Mouse (Mus musculus) heart, embryonic 13.5 days (tissue): ENCODE measurements around the gene Snx3. TPM values are rescaled to one million over a fixed set of nuclear protein-coding genes. Genes with fewer than 3 reads are reported as not detected.

Experiments
- ATAC-seq: fragments of 200-750 bp; cut with Nextera tagmentation; 2 replicates; pipeline ENCODE4 v1.8.0; 2017; ENCODE audit warnings: moderate TSS enrichment; ENCODE audit not compliant: insufficient number of reproducible peaks, low FRiP score, low TSS enrichment; ENCODE audit errors: extremely low read depth
- H3K27ac ChIP-seq: fragments of 300-500 bp; sonication (generic); replicated peaks from 2 replicates; pipeline ENCODE4 v1.5.1; 2015; ENCODE audit warnings: moderate library complexity, mild to moderate bottlenecking, inconsistent platforms
- H3K27me3 ChIP-seq: fragments of 300-500 bp; sonication (generic); replicated peaks from 2 replicates; pipeline ENCODE4 v1.6.1; 2015; ENCODE audit warnings: mild to moderate bottlenecking, inconsistent platforms
- H3K36me3 ChIP-seq: fragments of 300-500 bp; sonication (generic); 2 replicates; pipeline ENCODE4 v1.6.1; 2015; ENCODE audit warnings: mild to moderate bottlenecking, inconsistent platforms
- H3K4me1 ChIP-seq: fragments of 300-500 bp; sonication (generic); 2 replicates; pipeline ENCODE4 v1.6.1; 2015; ENCODE audit warnings: inconsistent platforms
- H3K4me2 ChIP-seq: fragments of 300-500 bp; sonication (generic); 2 replicates; pipeline ENCODE4 v1.6.1; 2015; ENCODE audit warnings: inconsistent platforms, mild to moderate bottlenecking, moderate library complexity
- H3K4me3 ChIP-seq: fragments of 300-500 bp; sonication (generic); 2 replicates; pipeline ENCODE4 v1.5.1; 2015; ENCODE audit warnings: moderate library complexity, mild to moderate bottlenecking, inconsistent platforms
- H3K9ac ChIP-seq: fragments of 300-500 bp; sonication (generic); 2 replicates; pipeline ENCODE4 v1.6.1; 2015; ENCODE audit warnings: inconsistent platforms, mild to moderate bottlenecking, moderate library complexity
- H3K9me3 ChIP-seq: fragments of 300-500 bp; sonication (generic); 2 replicates; pipeline ENCODE4 v1.6.1; 2016; ENCODE audit warnings: inconsistent platforms
- WGBS: fragments of 180-500 bp; shearing (Covaris S2); methylation state at CpG from one replicate; pipeline ENCODE4 v1.1.7; 2015; ENCODE audit warnings: mixed read lengths; 5-methylcytosine and 5-hydroxymethylcytosine counted together
- polyA plus RNA-seq: library from polyadenylated mRNA; unstranded; fragments of >200 nt; fragmentation: Nextera tagmentation; extraction: Ambion mirVana; gene quantifications from 2 replicates; pipeline ENCODE4 v1.2.1, GENCODE M21; 2015

The Snx3 gene
- polyA plus RNA-seq, 1 experiment from 2014 or later = 335 TPM

GRCm38 (mm10) chr10:42546507-42546906 lies 44.7 kb downstream of the Snx3 start:
- peak; percentile 83; the same call in 1 of the 2 replicates for ATAC-seq
- H3K4me3 ChIP-seq = no peak overlapping the region

GRCm38 (mm10) chr10:42559581-42560200 lies 57.9 kb downstream of the Snx3 start:
- no peaks in the 10 kb centered on the region for H3K4me1 ChIP-seq
- H3K9me3 ChIP-seq = no peaks in the 10 kb centered on the region
- no peak for ATAC-seq
- H3K9ac ChIP-seq = no peak overlapping the region
- WGBS = 64% methylated on average over 5 of the region's 5 CpGs
- no peak overlapping the region for H3K4me2 ChIP-seq
- H3K27me3 ChIP-seq = peaks cover 42% of the 10 kb centered on the region
- no peak overlapping the region for H3K4me3 ChIP-seq
- no peak overlapping the region for H3K27ac ChIP-seq
- no peaks in the 10 kb centered on the region for H3K36me3 ChIP-seq

More at GRCm38 (mm10) chr10:42546507-42546906, 44.7 kb downstream of the Snx3 start:
- H3K27me3 ChIP-seq = no peaks in the 10 kb centered on the region; the same call in 1 of the 2 replicates
- H3K27ac ChIP-seq = no peak overlapping the region
- H3K4me1 ChIP-seq = no peaks in the 10 kb centered on the region
- H3K9me3 ChIP-seq = no peaks in the 10 kb centered on the region
- H3K9ac ChIP-seq = no peak overlapping the region
- 86% methylated on average over 3 of the region's 3 CpGs for WGBS
- H3K36me3 ChIP-seq = no peaks in the 10 kb centered on the region
- H3K4me2 ChIP-seq = no peak overlapping the region

GRCm38 (mm10) chr10:42562272-42562671 lies 60.4 kb downstream of the Snx3 start:
- 3% methylated on average over 12 of the region's 12 CpGs for WGBS
- ATAC-seq = no peak
- Histone ChIP-seq H3K9ac (no peak overlapping the region), H3K4me2 (peak overlapping the region; percentile 20; the same call in 1 of the 2 replicates), H3K27ac (no peak overlapping the region), H3K4me3 (no peak overlapping the region), H3K9me3 (no peaks in the 10 kb centered on the region), H3K4me1 (no peaks in the 10 kb centered on the region), H3K36me3 (no peaks in the 10 kb centered on the region), H3K27me3 (peaks cover 67% of the 10 kb centered on the region)

GRCm38 (mm10) chr10:42572567-42572966 lies 70.7 kb downstream of the Snx3 start:
- no peaks in the 10 kb centered on the region for H3K36me3 ChIP-seq
- 0 out of 2 replicates have a peak, but pooled peaks cover 4% of the 10 kb centered on the region for H3K4me1 ChIP-seq
- H3K27ac ChIP-seq = no peak overlapping the region
- no peak for ATAC-seq
- H3K9me3 ChIP-seq = no peaks in the 10 kb centered on the region
- peak overlapping the region; percentile 35; the same call in 1 of the 2 replicates for H3K4me2 ChIP-seq
- H3K27me3 ChIP-seq = peaks cover 98% of the 10 kb centered on the region
- H3K4me3 ChIP-seq = peak overlapping the region; percentile 6; the same call in 1 of the 2 replicates
- WGBS = 5% methylated on average over 20 of the region's 20 CpGs
- no peak overlapping the region for H3K9ac ChIP-seq

GRCm38 (mm10) chr10:42572971-42573370 lies 71.1 kb downstream of the Snx3 start:
- peak overlapping the region; percentile 35; the same call in 1 of the 2 replicates for H3K4me2 ChIP-seq
- peak overlapping the region; percentile 6; the same call in 1 of the 2 replicates for H3K4me3 ChIP-seq
- no peaks in the 10 kb centered on the region for H3K9me3 ChIP-seq
- 0 out of 2 replicates have a peak, but pooled peaks cover 4% of the 10 kb centered on the region for H3K4me1 ChIP-seq
- H3K36me3 ChIP-seq = no peaks in the 10 kb centered on the region
- H3K9ac ChIP-seq = no peak overlapping the region
- no peak for ATAC-seq
- H3K27ac ChIP-seq = no peak overlapping the region
- 5% methylated on average over 15 of the region's 15 CpGs for WGBS
- H3K27me3 ChIP-seq = peaks cover 99% of the 10 kb centered on the region

GRCm38 (mm10) chr10:42574639-42575038 lies 72.8 kb downstream of the Snx3 start:
- Histone ChIP-seq H3K4me1 (peaks cover 12% of the 10 kb centered on the region), H3K9me3 (no peaks in the 10 kb centered on the region), H3K27ac (no peak overlapping the region), H3K4me3 (no peak overlapping the region), H3K27me3 (peaks cover 100% of the 10 kb centered on the region), H3K36me3 (no peaks in the 10 kb centered on the region), H3K4me2 (no peak overlapping the region), H3K9ac (no peak overlapping the region)
- no peak for ATAC-seq
- WGBS = 3% methylated on average over 10 of the region's 10 CpGs

- no peak overlapping the region for H3K4me2 ChIP-seq
Measured at GRCm38 (mm10) chr10:42577525-42578280, 75.9 kb downstream of the Snx3 start.

GRCm38 (mm10) chr10:42578281-42578675 lies 76.4 kb downstream of the Snx3 start:
- 2% methylated on average over 15 of the region's 15 CpGs for WGBS
- no peak overlapping the region for H3K4me2 ChIP-seq
- no peaks in the 10 kb centered on the region for H3K9me3 ChIP-seq
- H3K36me3 ChIP-seq = no peaks in the 10 kb centered on the region
- no peak overlapping the region for H3K9ac ChIP-seq
- H3K27ac ChIP-seq = no peak overlapping the region
- H3K4me3 ChIP-seq = 0 out of 2 replicates have a peak overlapping the region, but pooled peaks have one; percentile 15
- no peak for ATAC-seq
- peaks cover 100% of the 10 kb centered on the region for H3K27me3 ChIP-seq
- H3K4me1 ChIP-seq = peaks cover 32% of the 10 kb centered on the region

More at GRCm38 (mm10) chr10:42577525-42578280, 75.9 kb downstream of the Snx3 start:
- 2% methylated on average over 15 of the region's 15 CpGs for WGBS
- Histone ChIP-seq H3K27me3 (peaks cover 100% of the 10 kb centered on the region), H3K36me3 (no peaks in the 10 kb centered on the region), H3K27ac (no peak overlapping the region), H3K4me1 (peaks cover 27% of the 10 kb centered on the region), H3K4me3 (no peak overlapping the region), H3K9me3 (no peaks in the 10 kb centered on the region), H3K9ac (no peak overlapping the region)
- no peak for ATAC-seq

GRCm38 (mm10) chr10:42578698-42579474 lies 77.1 kb downstream of the Snx3 start:
- H3K9me3 ChIP-seq = no peaks in the 10 kb centered on the region
- H3K4me3 ChIP-seq = peak overlapping the region; percentile 41
- no peaks in the 10 kb centered on the region for H3K36me3 ChIP-seq
- 2% methylated on average over 22 of the region's 22 CpGs for WGBS
- H3K4me1 ChIP-seq = peaks cover 38% of the 10 kb centered on the region
- no peak overlapping the region for H3K9ac ChIP-seq
- peak overlapping the region; percentile 61 for H3K4me2 ChIP-seq
- no peak overlapping the region for H3K27ac ChIP-seq
- H3K27me3 ChIP-seq = peaks cover 100% of the 10 kb centered on the region
- no peak for ATAC-seq

GRCm38 (mm10) chr10:42579475-42580130 lies 77.8 kb downstream of the Snx3 start:
- under 1% methylated on average over 41 of the region's 41 CpGs for WGBS
- H3K4me1 ChIP-seq = peaks cover 45% of the 10 kb centered on the region
- no peak for ATAC-seq
- H3K4me2 ChIP-seq = peak overlapping the region; percentile 61
- H3K27ac ChIP-seq = no peak overlapping the region
- peaks cover 100% of the 10 kb centered on the region for H3K27me3 ChIP-seq
- no peaks in the 10 kb centered on the region for H3K9me3 ChIP-seq
- H3K4me3 ChIP-seq = peak overlapping the region; percentile 41
- H3K36me3 ChIP-seq = no peaks in the 10 kb centered on the region
- H3K9ac ChIP-seq = no peak overlapping the region
